Mouse (Mus musculus) lung, postnatal 25 days (tissue): Measurements from ENCODE around the gene Tdpoz4.
"Not testable (repeated sequence)": the region's sequence is repeated elsewhere in the genome, so short reads cannot be mapped to it uniquely, and the experiment has no call there.

ENCODE experiments used
- DNase-seq: peaks from one replicate; pipeline ENCODE4 v3.0.0; 2022; ENCODE audit warnings: low spot score

Gene Tdpoz4

DNA sequence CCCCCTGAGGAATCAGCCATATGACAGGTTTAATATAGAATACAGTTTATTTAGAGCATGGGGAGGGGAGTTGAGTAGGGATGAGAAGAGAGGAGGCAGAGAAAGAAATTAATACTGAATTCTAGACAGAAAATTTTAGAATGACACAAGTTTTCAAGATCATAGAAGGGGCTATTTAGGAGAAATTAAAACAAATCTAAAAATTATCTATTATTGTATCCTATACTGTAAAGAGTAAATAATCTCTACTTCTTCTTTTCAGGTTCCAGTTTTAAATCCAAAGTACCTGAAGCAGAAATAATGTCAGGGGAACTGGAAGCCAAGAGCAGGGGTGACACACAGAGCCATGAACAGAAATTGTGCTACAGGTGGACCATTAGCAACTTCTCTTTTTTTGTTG is at the start of gene Tdpoz4:
TSS of gene Tdpoz4 (plus strand) at position 301 of the 400 bp plus-strand sequence.
- DNase-seq = not testable (repeated sequence)

DNA sequence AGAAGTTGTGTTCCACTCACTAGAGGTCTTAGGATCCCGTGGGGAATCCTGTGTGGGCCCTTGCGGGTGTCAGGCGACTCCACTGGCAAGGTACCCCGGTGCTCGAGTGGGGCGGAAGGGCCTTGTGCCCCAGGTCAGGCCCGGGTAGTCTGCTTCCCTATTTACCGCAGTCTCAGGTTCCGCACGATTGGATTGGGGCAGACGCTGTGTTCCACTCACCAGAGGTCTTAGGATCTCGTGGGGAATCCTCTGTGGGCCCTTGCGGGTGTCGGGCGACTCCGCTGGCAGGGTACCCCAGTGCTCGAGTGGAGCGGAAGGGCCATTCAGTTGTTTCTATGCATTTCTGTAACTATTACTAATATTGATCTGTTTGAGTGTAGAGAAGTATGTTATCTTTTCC is 42.2 kb upstream of the Tdpoz4 start:
- DNase-seq = not testable (repeated sequence)

DNA sequence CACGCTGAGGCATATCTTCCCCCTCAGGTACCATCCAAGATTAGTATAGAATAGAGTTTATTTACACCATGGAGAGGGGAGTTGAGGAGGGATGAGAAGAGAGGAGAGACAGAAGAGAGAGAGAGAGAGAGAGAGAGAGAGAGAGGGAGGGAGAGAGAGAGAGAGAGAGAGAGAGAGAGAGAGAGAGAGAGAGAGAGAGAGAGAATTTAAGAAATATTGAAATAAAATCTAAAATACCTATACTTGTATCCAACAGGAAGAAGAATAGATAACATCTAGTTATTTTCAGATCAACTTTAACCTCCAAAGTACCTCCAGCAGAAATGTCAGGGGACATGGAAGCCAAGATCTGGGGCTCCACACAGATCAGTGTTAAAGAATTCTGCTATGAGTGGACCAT is 23.5 kb upstream of the Tdpoz4 start, which contains the start of gene Gm5773:
TSS of gene Gm5773 (plus strand) at position 301 of the 400 bp plus-strand sequence.
- not testable (repeated sequence) for DNase-seq

DNA sequence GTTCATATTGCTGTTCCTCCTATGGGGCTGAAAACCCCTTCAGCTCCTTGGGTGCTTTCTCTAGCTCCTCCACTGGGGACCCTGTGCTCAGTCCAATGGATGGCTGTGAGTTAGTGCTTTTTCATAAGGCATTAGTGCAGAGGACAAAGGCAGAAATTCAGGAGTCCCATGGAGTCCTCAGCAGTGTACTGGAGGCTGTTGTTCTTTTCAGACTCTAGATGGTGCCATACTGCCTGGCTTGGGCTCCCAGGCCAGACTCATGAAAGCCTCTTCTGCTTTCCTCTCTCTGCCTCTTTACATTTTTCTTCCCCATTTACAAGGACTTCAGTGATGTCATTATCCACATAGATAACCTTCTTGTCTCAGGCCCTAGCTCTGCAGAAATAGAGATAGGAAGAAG is 17.1 kb downstream of the Tdpoz4 start:
- not testable (repeated sequence) for DNase-seq

DNA sequence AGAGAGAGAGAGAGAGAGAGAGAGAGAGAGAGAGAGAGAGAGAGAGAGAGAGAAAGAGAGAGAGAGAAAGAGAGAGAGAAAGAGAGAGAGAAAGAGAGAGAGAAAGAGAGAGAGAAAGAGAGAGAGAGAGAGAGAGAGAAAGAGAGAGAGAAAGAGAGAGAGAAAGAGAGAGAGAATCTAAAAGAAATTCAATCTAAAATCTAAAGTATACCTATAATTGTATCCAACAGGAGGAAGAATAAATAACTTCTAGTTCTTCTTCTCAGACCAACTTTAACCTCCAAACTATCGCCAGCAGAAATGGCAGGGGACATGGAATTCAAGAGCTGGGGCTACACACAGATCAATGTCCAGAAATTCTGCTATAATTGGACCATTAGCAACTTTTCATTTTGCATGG is 29.5 kb downstream of the Tdpoz4 start, which contains the start of gene Tdpoz3:
TSS of gene Tdpoz3 (plus strand) at position 301 of the 400 bp plus-strand sequence.
- DNase-seq = not testable (repeated sequence)
